Mouse (Mus musculus): Measurements from ENCODE around the gene Tnfaip1. TPM values are rescaled to one million over a fixed set of nuclear protein-coding genes. Genes with fewer than 3 reads are reported as not detected.

The Tnfaip1 gene
- total and polyA plus RNA-seq, 3 experiments = 19.5 to 44.9 (median 24.6) TPM

GRCm38 (mm10) chr11:78518931-78519330, 17.2 kb downstream of the Tnfaip1 start:
- dilution Hi-C loops (cut with MboI; ENCODE audit: extremely low pct_ligation_motif_present, extremely low pct_unique_long_range_greater_than_20kb, low sequenced_read_pairs) = no loop called here
- H3K4me1 ChIP-seq (ENCODE audit: control insufficient read depth in 1 of 2, insufficient read depth in 2 of 2) = peaks cover 0 to 12% of the 10 kb centered on the region in 2 experiments; a peak in 1 of 4 replicates
- in situ Hi-C loops (cut with MboI; ENCODE audit: low pct_ligation_motif_present, low pct_unique_long_range_greater_than_20kb, low sequenced_read_pairs) = no loop called here
- no peak overlapping the region for H3K4me3 ChIP-seq (replicated peaks in 1 of 3; ENCODE audit: low read depth in 2 of 3, low read length in 2 of 3, poor library complexity in 1 of 3)
- TF ChIP-seq TBP (conservative IDR thresholded peaks at IDR 0.05; ENCODE audit: low read depth, low read length) (no peak), ETS1 (conservative IDR thresholded peaks at IDR 0.05; ENCODE audit: low read depth, low read length) (no peak), POLR2A (IDR thresholded peaks at IDR 0.05; ENCODE audit: low read depth, low read length) (no peak; the same call in 1 of the 2 replicates), ZNF384 (IDR thresholded peaks at IDR 0.05; ENCODE audit: low read depth, low read length) (no peak), NRF1 (IDR thresholded peaks at IDR 0.05; ENCODE audit: low read depth, low read length) (no peak), PAX5 (IDR thresholded peaks at IDR 0.05; ENCODE audit: low read length) (no peak), EP300 (IDR thresholded peaks at IDR 0.05; ENCODE audit: low read length) (no peak), CTCF (conservative IDR thresholded peaks at IDR 0.05 in 1 of 2, IDR thresholded peaks at IDR 0.05 in 1 of 2; ENCODE audit: low read depth in 2 of 2, low read length in 2 of 2) (no peak), JUN (IDR thresholded peaks at IDR 0.05; ENCODE audit: insufficient read depth, low read depth, low read length) (no peak)
- H3K9ac ChIP-seq (ENCODE audit: insufficient read depth, low read depth) = no peak overlapping the region
- H3K9me3 ChIP-seq (replicated peaks; ENCODE audit: low read length) = no peaks in the 10 kb centered on the region
- H3K79me2 ChIP-seq (replicated peaks; ENCODE audit: control insufficient read depth, extremely low read depth, insufficient read depth, poor library complexity, severe bottlenecking) = 0 out of 2 replicates have a peak, but pooled peaks cover under 1% of the 10 kb centered on the region
- peaks cover 79 to 94% of the 10 kb centered on the region in 2 experiments for H3K36me3 ChIP-seq (replicated peaks in 1 of 2; ENCODE audit: control insufficient read depth in 1 of 2, insufficient read depth in 1 of 2, low read length in 1 of 2)
- no peak for DNase-seq (ENCODE audit: extremely low read depth)
- no peak overlapping the region for H3K27ac ChIP-seq (ENCODE audit: insufficient read depth, low read depth)
- no peaks in the 10 kb centered on the region for H3K27me3 ChIP-seq (replicated peaks)
- no peak overlapping the region for H3K4me2 ChIP-seq (ENCODE audit: insufficient read depth, low read depth, poor library complexity, severe bottlenecking)

GRCm38 (mm10) chr11:78515549-78516325, 20.4 kb downstream of the Tnfaip1 start:
- Histone ChIP-seq H3K27me3 (replicated peaks) (no peaks in the 10 kb centered on the region), H3K79me2 (replicated peaks; ENCODE audit: control insufficient read depth, extremely low read depth, insufficient read depth, poor library complexity, severe bottlenecking) (peaks cover 25% of the 10 kb centered on the region), H3K4me3 (replicated peaks in 1 of 3; ENCODE audit: low read depth in 2 of 3, low read length in 2 of 3, poor library complexity in 1 of 3) (no peak overlapping the region), H3K9ac (ENCODE audit: insufficient read depth, low read depth) (no peak overlapping the region), H3K9me3 (replicated peaks; ENCODE audit: low read length) (no peaks in the 10 kb centered on the region), H3K4me1 (ENCODE audit: control insufficient read depth in 1 of 2, insufficient read depth in 2 of 2) (peaks cover 0 to 28% of the 10 kb centered on the region in 2 experiments; a peak in 2 of 4 replicates), H3K4me2 (ENCODE audit: insufficient read depth, low read depth, poor library complexity, severe bottlenecking) (no peak overlapping the region), H3K27ac (ENCODE audit: insufficient read depth, low read depth) (no peak overlapping the region), H3K36me3 (replicated peaks in 1 of 2; ENCODE audit: control insufficient read depth in 1 of 2, insufficient read depth in 1 of 2, low read length in 1 of 2) (peaks cover 49 to 66% of the 10 kb centered on the region in 2 experiments)
- DNase-seq (ENCODE audit: extremely low read depth) = no peak
- dilution Hi-C loops (cut with MboI; ENCODE audit: extremely low pct_ligation_motif_present, extremely low pct_unique_long_range_greater_than_20kb, low sequenced_read_pairs) = no loop called here
- in situ Hi-C loops (cut with MboI; ENCODE audit: low pct_ligation_motif_present, low pct_unique_long_range_greater_than_20kb, low sequenced_read_pairs) = no loop called here
- peak; percentile 39 to 56; a peak in 3 of 4 replicates for TF ChIP-seq CTCF (conservative IDR thresholded peaks at IDR 0.05 in 1 of 2, IDR thresholded peaks at IDR 0.05 in 1 of 2; ENCODE audit: low read depth in 2 of 2, low read length in 2 of 2)
- TF ChIP-seq ZMIZ1 (IDR thresholded peaks at IDR 0.05; ENCODE audit: low read depth, low read length) = no peak
- TF ChIP-seq USF1 (IDR thresholded peaks at IDR 0.05; ENCODE audit: low read depth, low read length) = no peak
- TF ChIP-seq RAD21 (IDR thresholded peaks at IDR 0.05; ENCODE audit: low read depth, low read length) = peak; percentile 6
- no peak for TF ChIP-seq MXI1 (IDR thresholded peaks at IDR 0.05; ENCODE audit: low read depth, low read length)
- TF ChIP-seq MAZ (IDR thresholded peaks at IDR 0.05; ENCODE audit: low read depth, low read length) = no peak
- no peak for TF ChIP-seq IRF4 (IDR thresholded peaks at IDR 0.05; ENCODE audit: low read depth, low read length)
